Mouse (Mus musculus) stomach, postnatal 0 days (tissue): ENCODE results near the gene Trappc6b. TPM values are rescaled to one million over a fixed set of nuclear protein-coding genes. Genes with fewer than 3 reads are reported as not detected.

Experiments used
- ATAC-seq: fragments of 200-750 bp; cut with Nextera tagmentation; 2 replicates; pipeline ENCODE4 v1.8.0; 2017; ENCODE audit not compliant: low FRiP score, low TSS enrichment
- DNase-seq: peaks from one replicate; pipeline ENCODE4 v3.0.0-alpha.2; 2016; ENCODE audit warnings: low spot score
- H3K27ac ChIP-seq: fragments of 300-500 bp; sonication (generic); replicated peaks from 2 replicates; pipeline ENCODE4 v1.5.1; 2014; ENCODE audit warnings: mild to moderate bottlenecking, control low read depth
- H3K27me3 ChIP-seq: fragments of 300-500 bp; sonication (generic); 2 replicates; pipeline ENCODE4 v1.6.1; 2014; ENCODE audit warnings: low read length; ENCODE audit not compliant: control insufficient read depth, insufficient read depth
- H3K36me3 ChIP-seq: fragments of 300-500 bp; sonication (generic); 2 replicates; pipeline ENCODE4 v1.6.1; 2014; ENCODE audit warnings: low read length, mixed read lengths; ENCODE audit not compliant: control insufficient read depth, insufficient read depth
- H3K4me1 ChIP-seq: fragments of 300-500 bp; sonication (generic); replicated peaks from 2 replicates; pipeline ENCODE4 v1.6.1; 2014; ENCODE audit warnings: antibody characterized with exemption; ENCODE audit not compliant: control insufficient read depth, insufficient read depth
- H3K4me2 ChIP-seq: fragments of 300-500 bp; sonication (generic); replicated peaks from 2 replicates; pipeline ENCODE4 v1.6.1; 2014; ENCODE audit warnings: low read depth, mild to moderate bottlenecking, control low read depth, moderate library complexity
- H3K4me3 ChIP-seq: fragments of 300-500 bp; sonication (generic); 2 replicates; pipeline ENCODE4 v1.5.1; 2014; ENCODE audit warnings: low read depth, low read length, control low read depth
- H3K9ac ChIP-seq: fragments of 300-500 bp; sonication (generic); 2 replicates; pipeline ENCODE4 v1.6.1; 2014; ENCODE audit warnings: mild to moderate bottlenecking, low read length, control low read depth, mixed read lengths
- H3K9me3 ChIP-seq: fragments of 300-500 bp; sonication (generic); 2 replicates; pipeline ENCODE4 v1.6.1; 2016; ENCODE audit warnings: low read length; ENCODE audit not compliant: control insufficient read depth
- CTCF ChIP-seq: IDR thresholded peaks from 2 replicates; pipeline ENCODE4 v1.5.1; 2016; ENCODE audit warnings: antibody characterized with exemption, low read depth, mild to moderate bottlenecking, moderate library complexity
- EP300 ChIP-seq: optimal IDR thresholded peaks from 2 replicates; pipeline ENCODE3; 2016; ENCODE audit warnings: antibody characterized with exemption
- whole genome bisulfite sequencing: fragments of 180-500 bp; shearing (Covaris S2); extraction: QIAGEN DNeasy Blood & Tissue Kit; methylation state at CpG from one replicate; pipeline ENCODE4 v1.1.7; 2014; 5-methylcytosine and 5-hydroxymethylcytosine counted together
- polyA plus RNA-seq: library from polyadenylated mRNA; unstranded; fragments of >200 nt; fragmentation: Nextera tagmentation; extraction: Ambion mirVana; gene quantifications from 2 replicates; pipeline ENCODE4 v1.2.1, GENCODE M21; 2015

The Trappc6b gene
- polyA plus RNA-seq, 1 experiment from 2014 or later, result 82.2 TPM

- no peak for DNase-seq
- Histone ChIP-seq H3K4me1 (no peaks in the 10 kb centered on the region), H3K4me2 (no peak overlapping the region), H3K36me3 (peaks cover 6% of the 10 kb centered on the region; the same call in 1 of the 2 replicates), H3K27me3 (no peaks in the 10 kb centered on the region), H3K4me3 (no peak overlapping the region), H3K27ac (no peak overlapping the region), H3K9ac (no peak overlapping the region), H3K9me3 (no peaks in the 10 kb centered on the region)
- 60% methylated on average over 3 of the region's 3 CpGs for WGBS
- TF ChIP-seq EP300, result no peak
- no peak for TF ChIP-seq CTCF
- no peak for ATAC-seq
Observed at GRCm38 (mm10) chr12:59074052-59074451, 12.8 kb upstream of the Trappc6b start.

GRCm38 (mm10) chr12:59072286-59072685 is 11.0 kb upstream of the Trappc6b start:
- H3K27ac ChIP-seq, result no peak overlapping the region
- no peaks in the 10 kb centered on the region for H3K4me1 ChIP-seq
- no peak overlapping the region for H3K4me2 ChIP-seq
- TF ChIP-seq EP300 (no peak), CTCF (no peak)
- no peaks in the 10 kb centered on the region for H3K27me3 ChIP-seq
- no peak overlapping the region for H3K9ac ChIP-seq
- no peaks in the 10 kb centered on the region for H3K9me3 ChIP-seq
- ATAC-seq, result no peak
- peaks cover 6% of the 10 kb centered on the region; the same call in 1 of the 2 replicates for H3K36me3 ChIP-seq
- WGBS, result 90% methylated on average over 11 of the region's 11 CpGs
- DNase-seq, result no peak
- no peak overlapping the region for H3K4me3 ChIP-seq

DNA sequence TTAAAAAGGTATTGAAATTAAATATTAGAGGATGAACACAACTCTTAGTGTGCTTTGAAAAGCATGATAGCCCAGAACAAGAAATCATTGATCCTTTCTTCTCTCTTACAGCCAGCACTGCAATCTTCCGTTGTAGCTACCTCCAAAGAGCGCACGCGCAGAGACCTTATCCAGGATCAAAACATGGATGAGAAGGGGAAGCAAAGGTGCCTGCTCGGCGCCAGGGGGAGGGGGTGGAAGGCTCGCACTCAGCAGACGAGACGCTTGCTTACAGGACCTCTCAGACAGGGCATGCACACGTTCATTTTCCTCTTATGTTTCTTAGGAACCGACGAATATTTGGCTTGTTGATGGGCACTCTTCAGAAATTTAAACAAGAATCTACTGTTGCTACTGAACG is 7.5 kb upstream of the Trappc6b start:
- no peaks in the 10 kb centered on the region for H3K9me3 ChIP-seq
- H3K4me3 ChIP-seq, result no peak overlapping the region
- no peaks in the 10 kb centered on the region for H3K27me3 ChIP-seq
- no peaks in the 10 kb centered on the region for H3K4me1 ChIP-seq
- no peak overlapping the region for H3K27ac ChIP-seq
- peaks cover 4% of the 10 kb centered on the region; the same call in 1 of the 2 replicates for H3K36me3 ChIP-seq
- ATAC-seq (no peak), DNase-seq (no peak)
- H3K4me2 ChIP-seq, result no peak overlapping the region
- no peak overlapping the region for H3K9ac ChIP-seq
- TF ChIP-seq CTCF (no peak), EP300 (no peak)
- 91% methylated on average over 13 of the region's 13 CpGs for WGBS

DNA sequence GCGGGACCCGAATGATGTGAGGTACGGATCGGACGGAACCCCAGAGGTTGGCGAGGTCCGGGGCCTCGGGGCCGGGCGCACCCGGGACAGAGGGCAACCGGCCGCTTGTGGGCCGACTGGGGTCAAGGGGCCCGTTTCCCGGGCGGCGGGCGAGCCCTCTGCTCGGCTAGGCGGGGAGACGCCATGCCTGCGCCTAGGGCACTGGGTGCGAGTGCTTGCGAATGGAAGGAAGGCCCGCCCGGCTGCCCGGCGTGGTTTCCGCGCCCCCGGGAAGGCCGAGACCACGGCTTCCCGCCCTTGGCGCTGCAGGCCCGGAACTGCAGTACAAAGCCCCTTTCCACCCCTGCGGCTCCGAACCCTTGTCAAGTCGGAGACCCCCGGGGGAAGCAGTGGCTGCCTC is 5.8 kb upstream of the Trappc6b start:
- Histone ChIP-seq H3K4me2 (peak overlapping the region; percentile 79), H3K9ac (peak overlapping the region; percentile 99), H3K27ac (peak overlapping the region; percentile 93), H3K4me1 (no peaks in the 10 kb centered on the region), H3K36me3 (peaks cover 2% of the 10 kb centered on the region; the same call in 1 of the 2 replicates), H3K9me3 (no peaks in the 10 kb centered on the region), H3K27me3 (no peaks in the 10 kb centered on the region), H3K4me3 (peak overlapping the region; percentile 98)
- DNase-seq, result no peak
- under 1% methylated on average over 31 of the region's 41 CpGs for WGBS
- ATAC-seq, result peak; percentile 68
- TF ChIP-seq CTCF (no peak), EP300 (no peak)

GRCm38 (mm10) chr12:59066448-59067077 is 5.3 kb upstream of the Trappc6b start, which contains the start of gene Pnn:
TSS of gene Pnn (plus strand) at chr12:59066884.
- Histone ChIP-seq H3K27me3 (no peaks in the 10 kb centered on the region), H3K27ac (peak within 1 kb of the TSS; percentile 93), H3K4me2 (peak within 1 kb of the TSS; percentile 79), H3K9me3 (no peaks in the 10 kb centered on the region), H3K36me3 (no peaks in the 10 kb centered on the region), H3K4me1 (no peaks in the 10 kb centered on the region), H3K9ac (peak within 1 kb of the TSS; percentile 99), H3K4me3 (peak within 1 kb of the TSS; percentile 98)
- DNase-seq (peak; percentile 98), ATAC-seq (peak; percentile 100)
- WGBS, result under 1% methylated on average over 43 of the region's 43 CpGs
- peak; percentile 42 for TF ChIP-seq CTCF
- no peak for TF ChIP-seq EP300

DNA sequence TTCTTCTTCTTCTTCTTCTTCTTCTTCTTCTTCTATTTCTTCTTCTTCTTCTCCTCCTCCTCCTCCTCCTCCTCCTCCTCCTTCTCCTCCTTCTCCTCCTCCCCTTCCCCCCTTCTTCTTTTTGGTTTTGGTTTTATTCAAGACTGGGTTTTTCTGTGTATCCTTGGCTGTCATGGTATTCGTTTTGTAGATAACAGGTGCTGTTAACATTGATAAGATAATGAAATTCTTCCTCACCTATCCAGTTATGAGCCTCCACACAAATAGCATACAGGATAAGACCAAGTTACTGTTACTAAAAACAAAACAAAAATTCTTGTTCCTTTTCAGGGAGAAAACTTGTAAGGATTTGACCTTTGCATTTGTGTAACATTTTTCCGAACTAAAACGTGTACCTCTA is 4.5 kb upstream of the Trappc6b start:
- WGBS, result 52% methylated on average over 3 of the region's 3 CpGs
- TF ChIP-seq EP300 (no peak), CTCF (no peak)
- Histone ChIP-seq H3K27ac (peak overlapping the region; percentile 93), H3K4me1 (no peaks in the 10 kb centered on the region), H3K4me2 (peak overlapping the region; percentile 63), H3K36me3 (no peaks in the 10 kb centered on the region), H3K9ac (no peak overlapping the region; the same call in 1 of the 2 replicates), H3K4me3 (peak overlapping the region; percentile 98; the same call in 1 of the 2 replicates), H3K27me3 (no peaks in the 10 kb centered on the region), H3K9me3 (no peaks in the 10 kb centered on the region)
- ATAC-seq, result no peak
- no peak for DNase-seq
